Mouse (Mus musculus) adipocyte (in vitro differentiated cells): ENCODE results near the gene Susd6.

Source experiments
- DNase-seq: peaks from one replicate; pipeline ENCODE4 v3.0.0-alpha.2; 2016; ENCODE audit warnings: low spot score

Gene Susd6

GRCm38 (mm10) chr12:80878653-80879052, 88.3 kb downstream of the Susd6 start:
- DNase-seq: no peak

- DNase-seq: peak; percentile 26
Measured at GRCm38 (mm10) chr12:80879267-80879666, 89.0 kb downstream of the Susd6 start.

- no peak for DNase-seq
Measured at GRCm38 (mm10) chr12:80881121-80881520, 90.8 kb downstream of the Susd6 start.

GRCm38 (mm10) chr12:80883278-80883677, 93.0 kb downstream of the Susd6 start:
- DNase-seq: no peak

- DNase-seq: no peak
Measured at GRCm38 (mm10) chr12:80883881-80884280, 93.6 kb downstream of the Susd6 start.

GRCm38 (mm10) chr12:80885301-80886288, 95.3 kb downstream of the Susd6 start:
- DNase-seq: peak; percentile 77

- DNase-seq: no peak
Measured at GRCm38 (mm10) chr12:80887036-80887435, 96.7 kb downstream of the Susd6 start.

- DNase-seq: no peak
Measured at GRCm38 (mm10) chr12:80889331-80889730, 99.0 kb downstream of the Susd6 start.

- no peak for DNase-seq
Measured at GRCm38 (mm10) chr12:80891074-80891473, 100.8 kb downstream of the Susd6 start.

GRCm38 (mm10) chr12:80893720-80894494, 103.6 kb downstream of the Susd6 start:
- DNase-seq: no peak

- DNase-seq: peak; percentile 82
Measured at GRCm38 (mm10) chr12:80894973-80895570, 104.8 kb downstream of the Susd6 start.

- no peak for DNase-seq
Measured at GRCm38 (mm10) chr12:80909631-80910030, 119.3 kb downstream of the Susd6 start.

GRCm38 (mm10) chr12:80917764-80918163, 127.5 kb downstream of the Susd6 start:
- DNase-seq: no peak

- DNase-seq: no peak
Measured at GRCm38 (mm10) chr12:80921301-80921700, 131.0 kb downstream of the Susd6 start.

GRCm38 (mm10) chr12:80922869-80923268, 132.6 kb downstream of the Susd6 start:
- no peak for DNase-seq

GRCm38 (mm10) chr12:80923602-80924001, 133.3 kb downstream of the Susd6 start:
- no peak for DNase-seq

- DNase-seq: no peak
Measured at GRCm38 (mm10) chr12:80924205-80924604, 133.9 kb downstream of the Susd6 start.

GRCm38 (mm10) chr12:80925919-80926318, 135.6 kb downstream of the Susd6 start:
- peak; percentile 49 for DNase-seq

- no peak for DNase-seq
Measured at GRCm38 (mm10) chr12:80926550-80926949, 136.2 kb downstream of the Susd6 start.

GRCm38 (mm10) chr12:80927518-80927917, 137.2 kb downstream of the Susd6 start:
- DNase-seq: no peak

GRCm38 (mm10) chr12:80928881-80929280, 138.6 kb downstream of the Susd6 start:
- DNase-seq: no peak

GRCm38 (mm10) chr12:80930141-80930540, 139.8 kb downstream of the Susd6 start:
- no peak for DNase-seq
